Mouse (Mus musculus) CD4-positive, CD25-positive, alpha-beta regulatory T cell, adult 4 months (primary cell): ENCODE measurements around the gene Flt3l. TPM values are rescaled to one million over a fixed set of nuclear protein-coding genes. Genes with fewer than 3 reads are reported as not detected.
A peak's percentile ranks its signal among the peaks of the same experiment; 100 is the strongest.

Source experiments
- ATAC-seq: one replicate; pipeline ENCODE4 v1.8.0; 2017
- polyA plus RNA-seq, 2 experiments: library from polyadenylated mRNA; unstranded; fragments of 100-300 nt; shearing (Covaris generic); gene quantifications; one replicate each; pipeline ENCODE4 v1.2.1; 2017

The Flt3l gene
- polyA plus RNA-seq, 2 experiments from 2014 or later, result 89.0 to 91.7 TPM

- ATAC-seq, result no peak
These were observed 42.1 kb downstream of the Flt3l start for GRCm38 (mm10) chr7:45094121-45094520.

DNA sequence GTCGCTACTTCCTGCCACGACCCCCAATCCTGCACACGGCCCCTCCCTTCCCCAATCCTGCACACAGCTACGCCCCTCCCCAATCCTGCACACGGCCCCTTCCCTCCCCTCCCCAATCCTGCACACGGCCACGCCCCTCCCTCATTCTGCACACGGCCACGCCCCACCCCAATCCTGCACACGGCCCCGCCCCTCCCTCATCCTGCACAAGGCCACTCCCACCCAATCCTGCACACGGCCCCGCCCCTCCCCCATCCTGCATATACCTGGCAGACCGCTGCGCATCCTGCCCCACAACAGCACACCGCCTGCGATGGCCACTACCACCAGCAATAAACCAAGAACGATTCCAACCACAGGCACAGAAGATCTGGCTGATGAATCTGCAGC lies 42.7 kb downstream of the Flt3l start:
- ATAC-seq, result peak; percentile 67

DNA sequence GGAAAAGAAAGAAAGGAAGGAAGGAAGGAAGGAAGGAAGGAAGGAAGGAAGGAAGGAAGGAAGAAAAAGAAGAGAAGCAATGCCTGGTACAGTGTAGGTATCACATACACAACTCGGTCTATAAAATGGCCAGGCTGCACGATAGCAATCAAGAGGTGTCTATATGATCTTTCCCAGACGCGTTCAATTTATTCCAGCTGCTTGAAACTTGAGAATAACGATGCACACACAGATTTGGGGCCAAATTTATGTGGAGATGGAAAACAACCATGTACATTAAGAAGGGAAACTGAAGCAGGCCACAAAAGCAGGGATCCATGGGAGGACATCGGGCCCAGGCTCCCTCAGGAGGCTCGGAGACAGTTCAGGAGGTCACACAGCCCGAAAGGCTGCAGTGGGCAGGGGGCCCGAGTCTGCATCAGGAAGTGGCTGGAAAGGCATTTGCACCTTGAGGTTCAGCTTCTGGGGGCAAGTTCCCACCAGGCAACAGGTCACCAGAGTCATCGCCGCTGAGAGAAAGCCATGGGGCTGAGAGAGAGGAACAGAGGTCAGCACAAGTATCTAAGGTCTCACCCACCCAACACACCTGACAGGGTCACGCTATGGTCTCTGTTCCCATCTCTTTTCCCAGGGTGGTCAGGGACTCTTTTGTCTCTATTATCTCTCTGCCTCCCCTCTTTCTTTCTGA lies 43.3 kb downstream of the Flt3l start:
- no peak for ATAC-seq

GRCm38 (mm10) chr7:45092048-45092447 lies 44.2 kb downstream of the Flt3l start, which contains the start of gene Rcn3:
Rcn3 (minus strand) TSS chr7:45092221.
- no peak for ATAC-seq

DNA sequence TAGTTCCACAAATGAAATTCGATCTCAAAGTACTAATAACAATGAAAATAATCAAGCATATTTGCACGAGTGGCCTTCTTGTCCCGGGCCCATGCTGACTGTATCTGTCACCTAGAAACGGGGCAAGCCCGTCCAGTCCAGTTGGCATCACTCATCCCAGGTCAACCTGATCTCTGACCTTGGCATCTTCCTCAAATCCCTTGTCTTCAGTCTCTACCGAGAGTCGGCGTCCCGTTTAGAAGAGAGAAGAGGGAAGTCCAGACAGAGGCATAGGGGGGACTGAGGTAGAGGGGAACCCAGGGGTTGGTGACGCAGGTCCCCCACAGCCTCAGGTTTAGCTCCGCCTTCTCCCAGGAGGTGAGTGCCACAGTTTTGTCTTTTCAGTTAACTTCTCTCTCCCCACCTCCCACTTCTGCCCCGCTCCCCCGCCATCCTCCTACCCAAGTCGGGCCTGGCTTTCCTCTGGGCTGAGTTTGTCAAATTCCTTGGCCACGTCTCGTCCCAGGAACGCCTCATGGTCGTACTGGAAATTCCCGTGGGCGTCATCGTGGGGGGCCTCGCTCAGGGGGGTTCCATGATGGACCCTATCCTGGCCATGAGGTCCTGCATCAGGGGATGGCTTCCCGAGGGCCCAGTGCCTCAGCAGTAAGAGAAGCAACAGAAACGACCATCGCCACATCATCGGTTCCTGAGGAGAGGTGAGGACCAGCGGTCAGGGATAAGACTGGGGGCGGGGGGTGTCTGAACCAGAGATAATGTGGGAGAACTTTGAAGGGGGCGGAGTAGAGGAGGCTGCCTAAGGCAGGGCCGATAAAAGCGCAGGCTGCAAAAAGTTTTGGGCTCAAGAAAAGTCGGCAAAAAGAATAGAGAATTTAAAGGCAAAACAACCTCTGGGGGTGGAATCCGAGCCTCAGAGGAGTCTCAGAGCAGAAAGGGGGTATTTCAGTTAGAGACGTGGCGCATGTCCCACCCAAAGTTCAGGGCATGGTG lies 44.9 kb downstream of the Flt3l start:
- no peak for ATAC-seq

DNA sequence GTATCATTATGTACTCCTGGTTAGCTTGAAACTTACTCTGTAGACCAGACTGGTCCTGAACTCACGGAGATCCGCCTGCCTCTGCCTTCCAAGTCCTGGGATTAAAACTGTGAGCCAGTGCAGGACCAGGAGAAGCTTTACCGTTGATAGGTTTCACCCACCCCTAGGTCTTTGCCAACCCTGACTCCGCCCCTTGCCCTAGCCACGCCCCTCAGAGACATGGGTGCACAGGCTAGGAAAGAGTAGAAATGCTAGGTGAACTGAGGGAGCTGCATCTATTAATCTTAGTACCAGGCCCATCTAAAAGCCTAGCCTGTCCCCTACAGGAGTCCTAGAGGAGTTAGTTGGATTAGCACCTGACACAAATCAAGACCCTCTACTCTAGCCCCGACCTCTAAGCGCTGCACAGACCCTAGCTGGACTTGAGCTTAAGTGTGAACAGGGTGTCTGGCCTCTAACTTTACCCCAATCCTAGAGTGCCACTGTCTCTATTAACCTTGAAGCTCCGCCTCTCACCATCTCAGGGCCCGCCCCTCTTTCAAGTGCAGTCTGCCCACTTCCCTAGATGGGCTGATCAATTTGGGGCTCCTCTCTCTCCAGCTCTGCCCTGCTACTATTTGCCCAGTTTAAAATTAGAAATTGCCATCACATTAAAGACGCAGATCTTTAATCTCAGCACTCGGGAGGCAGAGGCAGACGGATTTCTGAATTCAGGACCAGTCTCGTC lies 45.8 kb downstream of the Flt3l start:
- peak; percentile 59 for ATAC-seq

DNA sequence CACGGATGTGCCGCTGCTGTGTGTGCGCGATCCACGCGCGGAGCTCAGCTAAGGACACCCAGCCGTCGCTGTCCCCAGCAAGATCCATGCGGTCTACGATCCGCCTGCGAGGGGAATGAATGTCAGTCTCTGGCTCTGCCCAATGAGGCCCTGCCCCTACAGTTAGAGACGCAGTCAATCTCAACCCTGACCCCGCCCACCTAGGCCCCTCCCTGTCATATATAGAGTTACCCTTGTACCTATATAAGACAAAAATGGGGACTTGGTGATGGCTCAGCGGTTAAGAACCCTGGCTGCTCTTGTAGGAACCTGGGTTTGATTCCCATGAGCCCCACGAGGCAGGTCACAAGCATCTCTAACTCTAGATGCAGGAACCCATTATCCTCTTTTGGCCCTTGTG lies 47.6 kb downstream of the Flt3l start:
- no peak for ATAC-seq

DNA sequence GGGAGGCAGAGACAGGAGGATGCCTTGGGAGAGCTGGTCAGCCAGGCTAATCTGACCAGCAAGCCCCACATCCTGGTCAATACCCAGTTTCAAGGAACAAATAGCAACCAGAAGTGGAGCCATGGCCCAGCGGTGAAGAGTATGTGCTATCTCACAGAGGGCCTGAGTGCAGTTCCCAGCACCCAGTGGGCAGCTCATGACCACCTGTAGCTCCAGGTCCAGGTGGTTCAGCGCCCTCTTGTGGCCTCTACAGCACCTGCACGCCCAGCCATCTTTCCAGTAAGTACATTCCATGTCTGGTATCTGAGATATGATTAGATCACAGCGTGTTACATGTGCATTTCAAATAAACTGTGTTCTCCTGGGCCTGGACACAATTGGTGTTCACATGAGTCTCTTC lies 50.1 kb downstream of the Flt3l start:
- no peak for ATAC-seq

GRCm38 (mm10) chr7:45083300-45083890 lies 52.8 kb downstream of the Flt3l start:
- ATAC-seq, result peak; percentile 53

- ATAC-seq, result peak; percentile 76
These were observed 53.6 kb downstream of the Flt3l start for GRCm38 (mm10) chr7:45082401-45083299.

DNA sequence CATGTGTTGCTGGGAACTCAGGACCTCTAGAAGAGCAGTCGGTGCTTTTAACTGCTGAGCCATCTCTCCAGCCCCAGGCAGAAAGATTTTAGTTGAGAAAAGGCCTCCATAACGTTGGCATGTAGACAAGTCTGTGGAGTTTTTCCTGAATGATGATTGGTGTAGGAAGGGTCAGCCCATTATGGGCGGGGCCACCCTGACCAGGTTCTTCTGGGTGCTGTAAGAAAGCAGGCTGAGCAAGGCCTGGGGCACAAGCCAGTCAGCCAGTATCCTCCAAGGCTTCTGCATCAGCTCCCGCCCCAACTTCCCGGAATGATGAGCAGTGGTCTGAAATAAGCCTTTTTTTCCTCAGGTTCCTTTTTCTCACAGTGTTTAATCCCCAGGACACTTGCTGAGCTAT lies 55.2 kb downstream of the Flt3l start:
- ATAC-seq, result no peak

DNA sequence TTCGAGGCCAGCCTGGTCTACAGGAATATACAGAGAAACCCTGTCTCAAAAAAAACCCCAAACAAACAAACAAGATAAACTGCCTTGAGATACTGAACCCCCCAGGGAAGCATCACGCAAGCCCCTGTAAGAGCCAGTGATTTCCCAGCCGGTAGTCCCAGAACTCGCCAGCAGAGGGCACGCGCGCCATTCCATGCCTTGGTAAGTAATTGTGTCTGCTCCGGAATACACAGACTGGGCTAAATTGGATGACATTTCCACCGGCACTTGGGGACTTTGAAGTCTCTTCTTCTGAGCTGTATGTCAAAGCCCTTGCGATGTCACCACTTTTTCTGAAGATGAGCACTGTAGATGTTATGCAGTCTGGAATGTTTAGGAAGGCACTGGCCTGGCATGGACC lies 56.4 kb downstream of the Flt3l start:
- peak; percentile 57 for ATAC-seq

Other genes with a start within 250 kb of the Flt3l start
- gene Med25, start 243.7 kb downstream of the Flt3l start, polyA plus RNA-seq, result 10 to 100 TPM in 1 of 2 experiments, 1 to 10 TPM in 1; 9.1 to 10.9 TPM
- gene Fuz, start 240.4 kb downstream of the Flt3l start, polyA plus RNA-seq, result 10 to 100 TPM in 1 of 2 experiments, 1 to 10 TPM in 1; 9.2 to 17.5 TPM
- gene Ap2a1, start 206.9 kb downstream of the Flt3l start, polyA plus RNA-seq, result 1 to 10 TPM; 6.2 to 7.4 TPM
- not detected for gene Tsks, start 193.2 kb downstream of the Flt3l start, polyA plus RNA-seq
- under 1 TPM; 0.36 to 0.92 TPM for gene Cpt1c, start 161.6 kb downstream of the Flt3l start, polyA plus RNA-seq
- 100 to 1,000 TPM in 1 of 2 experiments, 10 to 100 TPM in 1; 39.7 to 114 TPM for gene Prmt1, start 149.9 kb downstream of the Flt3l start, polyA plus RNA-seq
- gene Irf3, start 138.8 kb downstream of the Flt3l start, polyA plus RNA-seq, result 100 to 1,000 TPM; 117 to 147 TPM
- gene Bcl2l12, start 137.7 kb downstream of the Flt3l start, polyA plus RNA-seq, result 10 to 100 TPM; 23.6 to 30.1 TPM
- gene Scaf1, start 120.1 kb downstream of the Flt3l start, polyA plus RNA-seq, result 1 to 10 TPM; 7.0 to 9.3 TPM
- gene Rras, start 118.5 kb downstream of the Flt3l start, polyA plus RNA-seq, result 1 to 10 TPM; 2.0 to 3.9 TPM
- gene Prr12, start 83.6 kb downstream of the Flt3l start, polyA plus RNA-seq, result 10 to 100 TPM; 10.8 to 10.9 TPM
- 100 to 1,000 TPM; 158 to 199 TPM for gene Nosip, start 74.0 kb downstream of the Flt3l start, polyA plus RNA-seq
- gene Prrg2, start 73.8 kb downstream of the Flt3l start, polyA plus RNA-seq, result 1 to 10 TPM; 1.7 to 2.8 TPM
- gene Rcn3, start 44.2 kb downstream of the Flt3l start, polyA plus RNA-seq, result 10 to 100 TPM in 1 of 2 experiments, 1 to 10 TPM in 1; 7.6 to 66.3 TPM
- 1 to 10 TPM; 2.3 to 3.8 TPM for gene Fcgrt, start 32.6 kb downstream of the Flt3l start, polyA plus RNA-seq
- gene Rps11, start 12.0 kb downstream of the Flt3l start, polyA plus RNA-seq, result 1,000 to 10,000 TPM; 3,755 to 5,441 TPM
- gene Rpl13a, start 7.7 kb downstream of the Flt3l start, polyA plus RNA-seq, result 1,000 to 10,000 TPM; 5,632 to 7,602 TPM
- not detected for gene Gm45713, start 201 bp downstream of the Flt3l start, polyA plus RNA-seq
- 10 to 100 TPM; 40.4 to 50.6 TPM for gene Pih1d1, start 17.9 kb upstream of the Flt3l start, polyA plus RNA-seq
- 10 to 100 TPM; 16.5 to 27.2 TPM for gene Aldh16a1, start 18.2 kb upstream of the Flt3l start, polyA plus RNA-seq
- gene Slc17a7, start 27.5 kb upstream of the Flt3l start, polyA plus RNA-seq, result not detected
- gene Gfy, start 43.1 kb upstream of the Flt3l start, polyA plus RNA-seq, result not detected
- gene Pth2, start 44.6 kb upstream of the Flt3l start, polyA plus RNA-seq, result not detected
- gene Ccdc155, start 68.5 kb upstream of the Flt3l start, polyA plus RNA-seq, result not detected
- 10 to 100 TPM; 16.1 to 22.9 TPM for gene Dkkl1, start 75.7 kb upstream of the Flt3l start, polyA plus RNA-seq
- 1 to 10 TPM; 4.5 to 5.4 TPM for gene Tead2, start 79.3 kb upstream of the Flt3l start, polyA plus RNA-seq
- gene Cd37, start 102.7 kb upstream of the Flt3l start, polyA plus RNA-seq, result 100 to 1,000 TPM; 473 to 666 TPM
- not detected for gene Slc6a16, start 104.7 kb upstream of the Flt3l start, polyA plus RNA-seq
- not detected for gene Slc6a21, start 141.1 kb upstream of the Flt3l start, polyA plus RNA-seq
- 10 to 100 TPM; 11.7 to 15.9 TPM for gene Trpm4, start 197.3 kb upstream of the Flt3l start, polyA plus RNA-seq
- not detected for gene Hrc, start 198.9 kb upstream of the Flt3l start, polyA plus RNA-seq
- gene Ppfia3, start 230.6 kb upstream of the Flt3l start, polyA plus RNA-seq, result not detected
- not detected for gene Lin7b, start 234.2 kb upstream of the Flt3l start, polyA plus RNA-seq